Mouse (Mus musculus): ENCODE data around the gene Dync2li1.

DNA sequence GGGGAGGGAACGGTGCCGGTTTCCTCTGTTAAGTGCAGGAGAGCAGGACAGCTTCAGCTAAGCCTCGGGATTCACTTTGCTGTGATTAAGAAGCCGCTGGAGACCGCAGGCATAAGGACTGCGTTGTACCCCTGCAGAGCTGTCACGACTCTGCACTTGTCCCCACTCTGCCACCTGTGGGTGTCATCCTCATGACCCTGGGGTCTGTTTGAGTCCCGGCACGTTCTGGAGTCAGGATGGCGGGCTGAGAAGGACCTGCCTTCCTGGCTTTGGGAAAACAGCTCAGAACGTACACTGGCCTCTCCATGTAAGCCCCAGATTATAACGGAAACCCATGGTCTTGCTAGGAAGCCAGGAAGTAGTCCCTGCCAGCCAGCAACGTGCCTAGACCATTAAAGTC lies 19.3 kb upstream of the Dync2li1 start:
- TF ChIP-seq POLR2A (IDR thresholded peaks at IDR 0.05; ENCODE audit: borderline replicate concordance, control insufficient read depth, low read depth, low read length): no peak
- no peak for TF ChIP-seq CTCF (IDR thresholded peaks at IDR 0.05; ENCODE audit: control insufficient read depth, insufficient read depth, low read length)
